Mouse (Mus musculus): Measurements from ENCODE around the gene Cfap97. TPM values are rescaled to one million over a fixed set of nuclear protein-coding genes. Genes with fewer than 3 reads are reported as not detected.

Cfap97 gene
- total and polyA plus RNA-seq, 3 experiments, result 8.5 to 9.3 TPM; not detected in 1

- H3K27ac ChIP-seq (ENCODE audit: control insufficient read depth, low read depth, low read length), result no peak overlapping the region
- no peaks in the 10 kb centered on the region for H3K79me2 ChIP-seq (ENCODE audit: control insufficient read depth, insufficient read depth, low read length, poor library complexity)
- no peaks in the 10 kb centered on the region for H3K9me3 ChIP-seq (replicated peaks; ENCODE audit: insufficient read depth, low read length)
- DNase-seq (ENCODE audit: low read depth, low spot score), result no peak
- no peaks in the 10 kb centered on the region for H3K4me1 ChIP-seq (ENCODE audit: control insufficient read depth in 1 of 2, insufficient read depth in 2 of 2, low read length in 2 of 2)
- H3K27me3 ChIP-seq (ENCODE audit: control insufficient read depth in 1 of 2, insufficient read depth in 2 of 2, low read length in 2 of 2), result no peaks in the 10 kb centered on the region
- TF ChIP-seq POLR2A (IDR thresholded peaks at IDR 0.05; ENCODE audit: control insufficient read depth in 1 of 2, insufficient read depth in 1 of 2, low read depth in 1 of 2, low read length in 2 of 2, poor library complexity in 1 of 2) (no peak), TCF12 (IDR thresholded peaks at IDR 0.05; ENCODE audit: low read depth, low read length) (no peak), BHLHE40 (IDR thresholded peaks at IDR 0.05; ENCODE audit: borderline replicate concordance, low read depth, low read length) (no peak), MAX (IDR thresholded peaks at IDR 0.05; ENCODE audit: low read length) (no peak), SMC3 (IDR thresholded peaks at IDR 0.05; ENCODE audit: low read depth, low read length) (no peak), POLR2AphosphoS2 (IDR thresholded peaks at IDR 0.05; ENCODE audit: low read length) (no peak), SIN3A (IDR thresholded peaks at IDR 0.05; ENCODE audit: low read length) (no peak)
- H3K4me3 ChIP-seq (ENCODE audit: control insufficient read depth in 1 of 2, insufficient read depth in 1 of 2, low read depth in 2 of 2, low read length in 2 of 2), result no peak overlapping the region
- H3K9ac ChIP-seq (ENCODE audit: control insufficient read depth, low read depth, low read length, poor library complexity, severe bottlenecking), result no peak overlapping the region
- H3K36me3 ChIP-seq (ENCODE audit: control insufficient read depth in 1 of 2, insufficient read depth in 2 of 2, low read length in 2 of 2), result no peaks in the 10 kb centered on the region; a peak in 2 of 4 replicates
Measured at GRCm38 (mm10) chr8:46137336-46137735, 14.2 kb upstream of the Cfap97 start.

- peaks cover 0 to 2% of the 10 kb centered on the region in 2 experiments; a peak in 1 of 4 replicates for H3K4me1 ChIP-seq (ENCODE audit: control insufficient read depth in 1 of 2, insufficient read depth in 2 of 2, low read length in 2 of 2)
- H3K9ac ChIP-seq (ENCODE audit: control insufficient read depth, low read depth, low read length, poor library complexity, severe bottlenecking), result no peak overlapping the region
- no peaks in the 10 kb centered on the region; a peak in 3 of 4 replicates for H3K36me3 ChIP-seq (ENCODE audit: control insufficient read depth in 1 of 2, insufficient read depth in 2 of 2, low read length in 2 of 2)
- no peak overlapping the region for H3K4me3 ChIP-seq (ENCODE audit: control insufficient read depth in 1 of 2, insufficient read depth in 1 of 2, low read depth in 2 of 2, low read length in 2 of 2)
- H3K27ac ChIP-seq (ENCODE audit: control insufficient read depth, low read depth, low read length), result no peak overlapping the region
- H3K27me3 ChIP-seq (ENCODE audit: control insufficient read depth in 1 of 2, insufficient read depth in 2 of 2, low read length in 2 of 2), result no peaks in the 10 kb centered on the region
- no peaks in the 10 kb centered on the region for H3K79me2 ChIP-seq (ENCODE audit: control insufficient read depth, insufficient read depth, low read length, poor library complexity)
- TF ChIP-seq MAZ (IDR thresholded peaks at IDR 0.05; ENCODE audit: low read depth, low read length) (no peak), MEF2A (IDR thresholded peaks at IDR 0.05; ENCODE audit: extremely low read depth, insufficient replicate concordance, low read depth, low read length, poor library complexity, severe bottlenecking) (no peak), E2F4 (IDR thresholded peaks at IDR 0.05; ENCODE audit: borderline replicate concordance, low read depth, low read length) (no peak), ETS1 (IDR thresholded peaks at IDR 0.05; ENCODE audit: low read depth, low read length) (no peak), MAX (IDR thresholded peaks at IDR 0.05; ENCODE audit: low read length) (no peak), UBTF (IDR thresholded peaks at IDR 0.05; ENCODE audit: borderline replicate concordance, insufficient read depth, low read depth, low read length) (no peak)
- DNase-seq (ENCODE audit: low read depth, low spot score), result no peak
- H3K9me3 ChIP-seq (replicated peaks; ENCODE audit: insufficient read depth, low read length), result no peaks in the 10 kb centered on the region
Measured at GRCm38 (mm10) chr8:46137843-46138596, 13.6 kb upstream of the Cfap97 start.

Measured in MEL (cell line).